Comparison of ENCODE assay signal across 8 mouse cellular contexts in the genomic region with DNA sequence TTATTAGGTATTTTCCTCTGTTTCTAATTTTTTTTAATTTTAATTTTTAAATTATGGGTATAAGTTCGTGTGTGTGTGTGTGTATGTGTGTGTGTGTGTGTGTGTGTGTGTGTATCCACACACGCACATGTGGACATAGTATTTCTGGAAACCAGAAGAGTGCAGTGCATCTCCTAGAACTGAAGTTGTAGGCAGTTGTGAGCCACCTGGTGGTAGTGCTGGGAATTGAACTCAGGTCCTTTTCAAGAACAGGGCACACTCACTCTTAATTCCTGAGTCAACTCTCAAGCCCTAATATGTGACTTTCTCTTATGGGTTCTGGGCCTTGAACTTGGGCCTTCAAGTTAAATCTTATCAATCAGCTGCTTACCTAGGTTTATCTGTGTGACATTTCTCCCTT. TPM values are rescaled to one million over a fixed set of nuclear protein-coding genes. Genes with fewer than 3 reads are reported as not detected.
DNase-seq lines count a peak whose midpoint lies in the region; ATAC-seq lines count a peak whose summit lies in the region.

No protein-coding gene starts in this region.

- H3K4me2 ChIP-seq in midbrain, embryonic 14.5 days (ENCODE audit: low read length) = no peak overlapping the region
- no peak overlapping the region for H3K4me2 ChIP-seq in midbrain, embryonic 11.5 days

- no peak for ATAC-seq in CD4-positive, CD25-positive, alpha-beta regulatory T cell, adult 4 months
- no peak for ATAC-seq in midbrain, embryonic 14.5 days (ENCODE audit: low FRiP score, low TSS enrichment)
- no peak for ATAC-seq in midbrain, embryonic 11.5 days (ENCODE audit: low FRiP score)

- no peaks in the 10 kb centered on the region for H3K36me3 ChIP-seq in midbrain, embryonic 14.5 days (ENCODE audit: control insufficient read depth, insufficient read depth, low read length)
- H3K36me3 ChIP-seq in midbrain, embryonic 11.5 days (ENCODE audit: control insufficient read depth, insufficient read depth, low read length) = no peaks in the 10 kb centered on the region
- H3K36me3 ChIP-seq in limb, embryonic 10.5 days = no peaks in the 10 kb centered on the region

- H3K4me3 ChIP-seq in midbrain, embryonic 14.5 days (replicated peaks; ENCODE audit: low read depth, low read length) = no peak overlapping the region
- no peak overlapping the region for H3K4me3 ChIP-seq in midbrain, embryonic 11.5 days (ENCODE audit: low read depth, low read length)
- H3K4me3 ChIP-seq in limb, embryonic 10.5 days = no peak overlapping the region

- H3K27ac ChIP-seq in midbrain, embryonic 14.5 days (replicated peaks; ENCODE audit: low read depth, low read length) = no peak overlapping the region
- H3K27ac ChIP-seq in midbrain, embryonic 11.5 days (ENCODE audit: low read depth, low read length) = no peak overlapping the region
- no peak overlapping the region for H3K27ac ChIP-seq in limb, embryonic 10.5 days

- no peaks in the 10 kb centered on the region for H3K4me1 ChIP-seq in midbrain, embryonic 14.5 days (ENCODE audit: control insufficient read depth, insufficient read depth, low read length)
- no peaks in the 10 kb centered on the region for H3K4me1 ChIP-seq in midbrain, embryonic 11.5 days (ENCODE audit: control insufficient read depth, insufficient read depth, low read length)
- no peaks in the 10 kb centered on the region for H3K4me1 ChIP-seq in limb, embryonic 10.5 days

- no peaks in the 10 kb centered on the region for H3K9me3 ChIP-seq in midbrain, embryonic 14.5 days (ENCODE audit: control insufficient read depth, low read length)
- H3K9me3 ChIP-seq in midbrain, embryonic 11.5 days (ENCODE audit: control insufficient read depth, low read length) = no peaks in the 10 kb centered on the region
- no peaks in the 10 kb centered on the region for H3K9me3 ChIP-seq in limb, embryonic 10.5 days (replicated peaks)

- 51% methylated on average over 2 of the region's 2 CpGs for WGBS in midbrain, embryonic 14.5 days
- 55% methylated on average over 2 of the region's 2 CpGs for WGBS in midbrain, embryonic 11.5 days
- 63% methylated on average over 2 of the region's 2 CpGs for WGBS in limb, embryonic 10.5 days

- H3K9ac ChIP-seq in midbrain, embryonic 14.5 days (replicated peaks; ENCODE audit: low read length) = no peak overlapping the region
- no peak overlapping the region for H3K9ac ChIP-seq in midbrain, embryonic 11.5 days (ENCODE audit: low read length)

- H3K27me3 ChIP-seq in midbrain, embryonic 14.5 days (ENCODE audit: control insufficient read depth, insufficient read depth, low read length) = no peaks in the 10 kb centered on the region
- no peaks in the 10 kb centered on the region for H3K27me3 ChIP-seq in midbrain, embryonic 11.5 days (ENCODE audit: control insufficient read depth, insufficient read depth, low read length)
- H3K27me3 ChIP-seq in limb, embryonic 10.5 days (ENCODE audit: low read depth, poor library complexity, severe bottlenecking) = no peaks in the 10 kb centered on the region

- peak; percentile 59 for DNase-seq in CD4-positive, CD25-positive, alpha-beta regulatory T cell, adult 2 months (ENCODE audit: low read depth, low spot score)
- DNase-seq in midbrain, embryonic 14.5 days = peak; percentile 62
- DNase-seq in midbrain, embryonic 11.5 days (ENCODE audit: low spot score, missing footprints) = no peak
- DNase-seq in c-Kit-positive CD71-negative TER-119-negative erythroid progenitor cells, embryonic 14.5 days (ENCODE audit: low read depth) = peak; percentile 16
- peak; percentile 69 for DNase-seq in heart, postnatal 4 days
- DNase-seq in limb, embryonic 10.5 days (ENCODE audit: low spot score) = peak; percentile 56
- DNase-seq in right cerebral cortex, postnatal 25 days = peak; percentile 28

RNA-seq across cellular contexts. Expression of a gene that starts 27.6 kb away (rescaled TPM):
- polyA plus RNA-seq in CD4-positive, CD25-positive, alpha-beta regulatory T cell, adult 4 months (2017; shearing (Covaris generic)) = not detected
- 0.80 and 1.00 TPM in 2 replicates for polyA plus RNA-seq in midbrain, embryonic 14.5 days (2014; fragmentation: Nextera tagmentation; extraction: Ambion mirVana)
- 0.40 TPM in 1 of 2 replicates, not detected in the other for polyA plus RNA-seq in midbrain, embryonic 11.5 days (2014; fragmentation: Nextera tagmentation; extraction: Ambion mirVana)
- total RNA-seq in heart, postnatal 4 days (2021) = not detected
- not detected in 2 replicates for polyA plus RNA-seq in limb, embryonic 10.5 days (2016; fragmentation: Nextera tagmentation; extraction: Ambion mirVana)
